Mouse (Mus musculus): ENCODE results near the gene Krt24. TPM values are rescaled to one million over a fixed set of nuclear protein-coding genes. Genes with fewer than 3 reads are reported as not detected.

Krt24 gene
- polyA plus RNA-seq (2015; fragmentation: Nextera tagmentation; extraction: Ambion mirVana) = not detected in 2 replicates

GRCm38 (mm10) chr11:99284833-99285312 lies at the start of gene Krt24:
Gene Krt24 (minus strand): TSS chr11:99285262.
- H3K27me3 ChIP-seq = no peaks in the 10 kb centered on the region
- no peaks in the 10 kb centered on the region for H3K36me3 ChIP-seq (ENCODE audit: poor library complexity, severe bottlenecking)
- no peak within 1 kb of the TSS for H3K4me3 ChIP-seq
- WGBS = 62% methylated on average over 11 of the region's 11 CpGs
- H3K9ac ChIP-seq = no peak within 1 kb of the TSS
- no peaks in the 10 kb centered on the region for H3K4me1 ChIP-seq
- no peaks in the 10 kb centered on the region for H3K9me3 ChIP-seq (replicated peaks)
- H3K4me2 ChIP-seq = no peak within 1 kb of the TSS
- no peak within 1 kb of the TSS for H3K27ac ChIP-seq
- ATAC-seq = no peak

- H3K27me3 ChIP-seq = no peaks in the 10 kb centered on the region
- ATAC-seq = no peak
- H3K4me1 ChIP-seq = no peaks in the 10 kb centered on the region
- H3K9ac ChIP-seq = no peak overlapping the region
- 69% methylated on average over 13 of the region's 13 CpGs for WGBS
- H3K36me3 ChIP-seq (ENCODE audit: poor library complexity, severe bottlenecking) = no peaks in the 10 kb centered on the region
- H3K4me3 ChIP-seq = no peak overlapping the region
- H3K27ac ChIP-seq = no peak overlapping the region
- H3K9me3 ChIP-seq (replicated peaks) = no peaks in the 10 kb centered on the region
- H3K4me2 ChIP-seq = no peak overlapping the region
Observed at GRCm38 (mm10) chr11:99333426-99333825, 48.4 kb upstream of the Krt24 start.

- Histone ChIP-seq H3K9ac (no peak overlapping the region), H3K36me3 (ENCODE audit: poor library complexity, severe bottlenecking) (no peaks in the 10 kb centered on the region), H3K4me1 (no peaks in the 10 kb centered on the region), H3K4me3 (no peak overlapping the region), H3K27me3 (no peaks in the 10 kb centered on the region), H3K9me3 (replicated peaks) (no peaks in the 10 kb centered on the region), H3K27ac (no peak overlapping the region), H3K4me2 (no peak overlapping the region)
- 79% methylated on average over 2 of the region's 2 CpGs for WGBS
- no peak for ATAC-seq
Observed at GRCm38 (mm10) chr11:99329655-99330054, 44.6 kb upstream of the Krt24 start.

GRCm38 (mm10) chr11:99322851-99323250 lies 37.8 kb upstream of the Krt24 start, which contains the start of gene Krt25:
Gene Krt25 (minus strand): TSS chr11:99322951.
- H3K27me3 ChIP-seq = no peaks in the 10 kb centered on the region
- WGBS = 94% methylated on average over 11 of the region's 11 CpGs
- H3K9me3 ChIP-seq (replicated peaks) = no peaks in the 10 kb centered on the region
- H3K9ac ChIP-seq = no peak within 1 kb of the TSS
- H3K36me3 ChIP-seq (ENCODE audit: poor library complexity, severe bottlenecking) = no peaks in the 10 kb centered on the region
- ATAC-seq = no peak
- H3K4me3 ChIP-seq = no peak within 1 kb of the TSS
- H3K4me2 ChIP-seq = no peak within 1 kb of the TSS
- H3K4me1 ChIP-seq = no peaks in the 10 kb centered on the region
- H3K27ac ChIP-seq = no peak within 1 kb of the TSS

GRCm38 (mm10) chr11:99321094-99321493 lies 36.0 kb upstream of the Krt24 start:
- Histone ChIP-seq H3K27me3 (no peaks in the 10 kb centered on the region), H3K36me3 (ENCODE audit: poor library complexity, severe bottlenecking) (no peaks in the 10 kb centered on the region), H3K4me3 (no peak overlapping the region), H3K27ac (no peak overlapping the region), H3K4me2 (no peak overlapping the region), H3K9ac (no peak overlapping the region), H3K9me3 (replicated peaks) (no peaks in the 10 kb centered on the region), H3K4me1 (peaks cover 4% of the 10 kb centered on the region; the same call in 1 of the 2 replicates)
- WGBS = 92% methylated on average over 14 of the region's 14 CpGs
- no peak for ATAC-seq

GRCm38 (mm10) chr11:99319127-99319526 lies 34.1 kb upstream of the Krt24 start:
- Histone ChIP-seq H3K4me2 (no peak overlapping the region), H3K36me3 (ENCODE audit: poor library complexity, severe bottlenecking) (no peaks in the 10 kb centered on the region), H3K4me1 (peaks cover 4% of the 10 kb centered on the region; the same call in 1 of the 2 replicates), H3K4me3 (no peak overlapping the region), H3K9me3 (replicated peaks) (no peaks in the 10 kb centered on the region), H3K27ac (no peak overlapping the region), H3K9ac (no peak overlapping the region), H3K27me3 (no peaks in the 10 kb centered on the region)
- no peak for ATAC-seq
- WGBS = 82% methylated on average over 9 of the region's 9 CpGs

GRCm38 (mm10) chr11:99316543-99316942 lies 31.5 kb upstream of the Krt24 start:
- no peak overlapping the region for H3K4me3 ChIP-seq
- H3K27me3 ChIP-seq = no peaks in the 10 kb centered on the region
- peaks cover 4% of the 10 kb centered on the region; the same call in 1 of the 2 replicates for H3K4me1 ChIP-seq
- ATAC-seq = no peak
- WGBS = 71% methylated on average over 8 of the region's 8 CpGs
- H3K9me3 ChIP-seq (replicated peaks) = no peaks in the 10 kb centered on the region
- no peak overlapping the region for H3K27ac ChIP-seq
- no peak overlapping the region for H3K4me2 ChIP-seq
- H3K36me3 ChIP-seq (ENCODE audit: poor library complexity, severe bottlenecking) = no peaks in the 10 kb centered on the region
- H3K9ac ChIP-seq = no peak overlapping the region; the same call in 1 of the 2 replicates

GRCm38 (mm10) chr11:99314594-99314993 lies 29.5 kb upstream of the Krt24 start:
- H3K4me2 ChIP-seq = no peak overlapping the region
- H3K36me3 ChIP-seq (ENCODE audit: poor library complexity, severe bottlenecking) = no peaks in the 10 kb centered on the region
- ATAC-seq = no peak
- H3K27ac ChIP-seq = no peak overlapping the region
- H3K27me3 ChIP-seq = no peaks in the 10 kb centered on the region
- H3K4me3 ChIP-seq = no peak overlapping the region
- no peak overlapping the region for H3K9ac ChIP-seq
- no peaks in the 10 kb centered on the region for H3K9me3 ChIP-seq (replicated peaks)
- H3K4me1 ChIP-seq = peaks cover 4% of the 10 kb centered on the region; the same call in 1 of the 2 replicates
- WGBS = 93% methylated on average over 2 of the region's 2 CpGs

- no peak overlapping the region for H3K27ac ChIP-seq
- no peaks in the 10 kb centered on the region for H3K27me3 ChIP-seq
- no peak overlapping the region for H3K4me3 ChIP-seq
- H3K4me2 ChIP-seq = no peak overlapping the region
- H3K9me3 ChIP-seq (replicated peaks) = no peaks in the 10 kb centered on the region
- no peak overlapping the region for H3K9ac ChIP-seq
- no peak for ATAC-seq
- H3K36me3 ChIP-seq (ENCODE audit: poor library complexity, severe bottlenecking) = no peaks in the 10 kb centered on the region
- H3K4me1 ChIP-seq = no peaks in the 10 kb centered on the region
- 83% methylated on average over 1 of the region's 1 CpGs for WGBS
Observed at GRCm38 (mm10) chr11:99310882-99311281, 25.8 kb upstream of the Krt24 start.

- H3K27ac ChIP-seq = no peak overlapping the region
- H3K4me2 ChIP-seq = no peak overlapping the region
- 33% methylated on average over 2 of the region's 2 CpGs for WGBS
- no peaks in the 10 kb centered on the region for H3K27me3 ChIP-seq
- H3K9ac ChIP-seq = no peak overlapping the region
- ATAC-seq = peak; percentile 59; the same call in 1 of the 2 replicates
- H3K4me3 ChIP-seq = no peak overlapping the region
- H3K36me3 ChIP-seq (ENCODE audit: poor library complexity, severe bottlenecking) = no peaks in the 10 kb centered on the region
- no peaks in the 10 kb centered on the region for H3K9me3 ChIP-seq (replicated peaks)
- no peaks in the 10 kb centered on the region for H3K4me1 ChIP-seq
Observed at GRCm38 (mm10) chr11:99307579-99307978, 22.5 kb upstream of the Krt24 start.

- no peaks in the 10 kb centered on the region for H3K4me1 ChIP-seq
- no peaks in the 10 kb centered on the region for H3K36me3 ChIP-seq (ENCODE audit: poor library complexity, severe bottlenecking)
- H3K27ac ChIP-seq = no peak overlapping the region
- H3K9ac ChIP-seq = no peak overlapping the region
- H3K9me3 ChIP-seq (replicated peaks) = no peaks in the 10 kb centered on the region
- no peak overlapping the region for H3K4me2 ChIP-seq
- no peak for ATAC-seq
- H3K27me3 ChIP-seq = no peaks in the 10 kb centered on the region
- WGBS = 70% methylated on average over 5 of the region's 5 CpGs
- no peak overlapping the region for H3K4me3 ChIP-seq
Observed at GRCm38 (mm10) chr11:99295039-99295438, 10.0 kb upstream of the Krt24 start.

GRCm38 (mm10) chr11:99292846-99293245 lies 7.8 kb upstream of the Krt24 start:
- no peaks in the 10 kb centered on the region for H3K27me3 ChIP-seq
- 64% methylated on average over 5 of the region's 5 CpGs for WGBS

GRCm38 (mm10) chr11:99284011-99284410 lies 1.1 kb downstream of the Krt24 start:
- Histone ChIP-seq H3K36me3 (ENCODE audit: poor library complexity, severe bottlenecking) (no peaks in the 10 kb centered on the region), H3K9me3 (replicated peaks) (no peaks in the 10 kb centered on the region), H3K4me1 (no peaks in the 10 kb centered on the region), H3K27me3 (no peaks in the 10 kb centered on the region), H3K4me3 (no peak overlapping the region), H3K9ac (no peak overlapping the region), H3K4me2 (no peak overlapping the region), H3K27ac (no peak overlapping the region)
- 69% methylated on average over 5 of the region's 5 CpGs for WGBS
- no peak for ATAC-seq

More at GRCm38 (mm10) chr11:99292846-99293245, 7.8 kb upstream of the Krt24 start:
- Histone ChIP-seq H3K27ac (no peak overlapping the region), H3K9ac (no peak overlapping the region), H3K4me1 (no peaks in the 10 kb centered on the region), H3K4me2 (no peak overlapping the region), H3K36me3 (ENCODE audit: poor library complexity, severe bottlenecking) (no peaks in the 10 kb centered on the region), H3K9me3 (replicated peaks) (no peaks in the 10 kb centered on the region), H3K4me3 (no peak overlapping the region)
- ATAC-seq = no peak
